In genomic region chr3:39220011-39220706, GRCm38 (mm10) we compare ENCODE assay signal across 9 mouse cellular contexts.
A peak's percentile ranks its signal among the peaks of the same experiment; 100 is the strongest.
DNase-seq lines count a peak whose midpoint lies in the region; ATAC-seq and TF ChIP-seq lines count a peak whose summit lies in the region.
"Had no signal": no experiment of that assay in that cellular context is flagged by ENCODE, and none has a peak within 500 bp of the region (broad histone marks: within the 10 kb centered on the region; RNA-seq: fewer than 3 reads in every experiment).

No protein-coding gene starts in this region.

- TF ChIP-seq CTCF in gastrocnemius, adult 2 months (IDR thresholded peaks at IDR 0.05) = no peak
- TF ChIP-seq CTCF in lung, postnatal 0 days (IDR thresholded peaks at IDR 0.05) = no peak

- peak overlapping the region; percentile 82 for H3K27ac ChIP-seq in gastrocnemius, adult 2 months
- peak overlapping the region; percentile 82 for H3K27ac ChIP-seq in lung, postnatal 0 days (ENCODE audit: low read length)

- peak; percentile 89 for TF ChIP-seq EP300 in lung, postnatal 0 days (IDR thresholded peaks at IDR 0.05)

- no peaks in the 10 kb centered on the region for H3K9me3 ChIP-seq in lung, postnatal 0 days (ENCODE audit: low read length)

- peak; percentile 40 for DNase-seq in gastrocnemius, adult 2 months
- DNase-seq in gastrocnemius, postnatal 4 days (ENCODE audit: low spot score in 2 of 2) = no peak
- peak; percentile 18 to 31 for DNase-seq in gastrocnemius, postnatal 36 days
- DNase-seq in kidney, adult 11 months = peak; percentile 66
- peak; percentile 72 for DNase-seq in lung, postnatal 0 days (ENCODE audit: low spot score)
- DNase-seq in skeletal muscle tissue, adult 2 months (ENCODE audit: low read depth, low spot score) = peak; percentile 9
- DNase-seq in left cerebral cortex, adult 9 months (ENCODE audit: low spot score in 2 of 2) = no peak
- no peak for DNase-seq in testis, postnatal 10 days (ENCODE audit: low spot score)

- no peaks in the 10 kb centered on the region for H3K27me3 ChIP-seq in lung, postnatal 0 days (replicated peaks; ENCODE audit: insufficient read depth, low read length)

- H3K4me1 ChIP-seq in lung, postnatal 0 days (ENCODE audit: insufficient read depth, low read depth, low read length) = no peaks in the 10 kb centered on the region

- H3K9ac ChIP-seq in lung, postnatal 0 days (replicated peaks; ENCODE audit: low read depth) = no peak overlapping the region

- intact Hi-C loops in gastrocnemius, adult 2 months (cut with DNase I) = loop anchor here (5.0 kb wide), 1 partner anchor 333 kb away; the partner anchor contains the start of gene Fat4
- intact Hi-C loops in gastrocnemius, postnatal 36 days (cut with DNase I) = loop anchor here (5.0 kb wide), 1 partner anchor 333 kb away; the partner anchor contains the start of gene Fat4

- WGBS in lung, postnatal 0 days = 42% methylated on average over 10 of the region's 10 CpGs

- no peaks in the 10 kb centered on the region for H3K36me3 ChIP-seq in lung, postnatal 0 days (ENCODE audit: insufficient read depth, low read length)

- H3K4me3 ChIP-seq in gastrocnemius, adult 2 months = peak overlapping the region; percentile 55
- H3K4me3 ChIP-seq in lung, postnatal 0 days (ENCODE audit: low read depth, low read length) = no peak overlapping the region
- H3K4me3 ChIP-seq: erythroblast, embryonic 14.5 days had no signal

- peak; percentile 92 for ATAC-seq in lung, postnatal 0 days

- peak overlapping the region; percentile 20 for H3K4me2 ChIP-seq in lung, postnatal 0 days (replicated peaks; ENCODE audit: low read depth, low read length)

Comparison
In these comparisons a context has a peak if more than half of its experiments do, and no peak if none do; other contexts are left out.
1. DNase-seq: peak in gastrocnemius, adult 2 months (single experiment), gastrocnemius, postnatal 36 days (2 of 2), kidney, adult 11 months (single experiment), lung, postnatal 0 days (single experiment) and skeletal muscle tissue, adult 2 months (single experiment); none in gastrocnemius, postnatal 4 days (0 of 2), left cerebral cortex, adult 9 months (0 of 2) and testis, postnatal 10 days (single experiment).